Mouse (Mus musculus): ENCODE measurements around the gene Grwd1.

DNA sequence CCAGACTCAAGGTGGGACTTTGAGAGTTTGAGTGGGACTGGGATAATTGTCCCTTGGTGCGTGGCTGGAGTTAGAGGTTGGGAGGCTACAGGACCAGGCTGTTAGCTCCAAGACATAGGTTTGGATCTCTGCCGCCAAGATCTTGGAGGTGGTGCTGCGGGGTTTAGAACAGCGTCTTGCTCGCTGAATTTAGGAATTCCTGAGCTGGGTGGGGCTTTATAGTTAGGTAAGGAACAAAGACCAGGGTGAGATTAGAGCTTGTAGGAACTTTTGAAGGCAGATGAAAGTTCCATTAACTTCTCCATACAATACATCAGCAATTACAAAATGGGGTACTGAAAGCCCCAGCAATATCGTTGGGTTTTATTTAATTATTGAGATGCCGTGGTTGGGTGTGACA is 30.7 kb downstream of the Grwd1 start:
- TF ChIP-seq POLR2A (IDR thresholded peaks at IDR 0.05; ENCODE audit: low read depth, low read length) (no peak), CTCF (conservative IDR thresholded peaks at IDR 0.05; ENCODE audit: insufficient read depth, insufficient read length, low read depth, low read length) (no peak)

All from kidney, adult 2 months (tissue).